Comparison of ENCODE assay signal across 8 mouse cellular contexts in the genomic region with DNA sequence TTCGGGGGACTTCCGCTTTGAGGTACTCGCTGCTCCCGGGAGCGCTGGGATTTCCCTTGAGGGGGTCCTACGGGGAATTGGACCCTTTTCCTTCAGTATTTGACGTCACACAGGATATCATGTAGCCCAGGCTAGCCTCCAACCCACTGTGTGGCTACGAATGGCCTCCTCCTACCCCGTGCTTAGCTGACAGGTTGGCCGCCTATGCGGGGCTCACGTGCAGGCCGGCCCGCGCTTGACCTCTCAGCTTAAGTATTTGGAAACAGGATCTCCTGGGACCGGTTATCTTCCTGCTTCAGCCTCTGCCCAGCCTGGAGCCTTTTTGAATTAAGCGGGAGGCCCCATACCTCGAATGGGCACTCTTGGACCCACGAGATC. TPM values are rescaled to one million over a fixed set of nuclear protein-coding genes. Genes with fewer than 3 reads are reported as not detected.
DNase-seq lines count a peak whose midpoint lies in the region; ATAC-seq lines count a peak whose summit lies in the region.

No protein-coding gene starts in this region.

- peaks cover 23% of the 10 kb centered on the region for H3K4me1 ChIP-seq in lung, embryonic 15.5 days
- H3K4me1 ChIP-seq in embryonic facial prominence, embryonic 15.5 days, result peaks cover 27% of the 10 kb centered on the region
- peaks cover 13% of the 10 kb centered on the region for H3K4me1 ChIP-seq in limb, embryonic 12.5 days (replicated peaks)
- peaks cover 23% of the 10 kb centered on the region for H3K4me1 ChIP-seq in neural tube, embryonic 15.5 days

- peaks cover 27% of the 10 kb centered on the region for H3K36me3 ChIP-seq in lung, embryonic 15.5 days
- H3K36me3 ChIP-seq in embryonic facial prominence, embryonic 15.5 days, result peaks cover 38% of the 10 kb centered on the region
- H3K36me3 ChIP-seq in limb, embryonic 12.5 days, result peaks cover 41% of the 10 kb centered on the region
- H3K36me3 ChIP-seq in neural tube, embryonic 15.5 days, result peaks cover 29% of the 10 kb centered on the region

- H3K9ac ChIP-seq in lung, embryonic 15.5 days, result peak overlapping the region; percentile 84
- peak overlapping the region; percentile 70 for H3K9ac ChIP-seq in embryonic facial prominence, embryonic 15.5 days
- peak overlapping the region; percentile 85 for H3K9ac ChIP-seq in limb, embryonic 12.5 days (replicated peaks)
- H3K9ac ChIP-seq in neural tube, embryonic 15.5 days (replicated peaks), result peak overlapping the region; percentile 79

- peak overlapping the region; percentile 97 for H3K4me3 ChIP-seq in lung, embryonic 15.5 days
- H3K4me3 ChIP-seq in embryonic facial prominence, embryonic 15.5 days (replicated peaks), result peak overlapping the region; percentile 91
- peak overlapping the region; percentile 92 for H3K4me3 ChIP-seq in limb, embryonic 12.5 days (replicated peaks)
- H3K4me3 ChIP-seq in neural tube, embryonic 15.5 days (replicated peaks), result peak overlapping the region; percentile 96

- under 1% methylated on average over 19 of the region's 19 CpGs for WGBS in lung, embryonic 15.5 days
- under 1% methylated on average over 19 of the region's 19 CpGs for WGBS in embryonic facial prominence, embryonic 15.5 days
- WGBS in limb, embryonic 12.5 days, result under 1% methylated on average over 19 of the region's 19 CpGs
- WGBS in neural tube, embryonic 15.5 days, result 0% methylated on average over 19 of the region's 19 CpGs

- H3K27ac ChIP-seq in lung, embryonic 15.5 days, result peak overlapping the region; percentile 73
- peak overlapping the region; percentile 89 for H3K27ac ChIP-seq in embryonic facial prominence, embryonic 15.5 days (replicated peaks)
- peak overlapping the region; percentile 79 for H3K27ac ChIP-seq in limb, embryonic 12.5 days
- peak overlapping the region; percentile 86 for H3K27ac ChIP-seq in neural tube, embryonic 15.5 days (replicated peaks)

- H3K4me2 ChIP-seq in lung, embryonic 15.5 days, result peak overlapping the region; percentile 87
- H3K4me2 ChIP-seq in embryonic facial prominence, embryonic 15.5 days (replicated peaks), result peak overlapping the region; percentile 95
- peak overlapping the region; percentile 84 for H3K4me2 ChIP-seq in limb, embryonic 12.5 days
- peak overlapping the region; percentile 97 for H3K4me2 ChIP-seq in neural tube, embryonic 15.5 days

- ATAC-seq in lung, embryonic 15.5 days (ENCODE audit: borderline replicate concordance, extremely low read depth, low FRiP score, low TSS enrichment), result peak; percentile 11; the same call in 1 of the 2 replicates
- ATAC-seq in embryonic facial prominence, embryonic 15.5 days (ENCODE audit: insufficient number of reproducible peaks, low FRiP score, low TSS enrichment, low read depth), result no peak
- no peak; the same call in 1 of the 2 replicates for ATAC-seq in limb, embryonic 12.5 days (ENCODE audit: insufficient number of reproducible peaks, insufficient read depth, low FRiP score, low TSS enrichment, low read depth)
- ATAC-seq in neural tube, embryonic 15.5 days (ENCODE audit: low FRiP score), result peak; percentile 25

- H3K27me3 ChIP-seq in lung, embryonic 15.5 days, result no peaks in the 10 kb centered on the region
- H3K27me3 ChIP-seq in embryonic facial prominence, embryonic 15.5 days, result no peaks in the 10 kb centered on the region
- H3K27me3 ChIP-seq in limb, embryonic 12.5 days, result no peaks in the 10 kb centered on the region
- H3K27me3 ChIP-seq in neural tube, embryonic 15.5 days (replicated peaks), result no peaks in the 10 kb centered on the region

- no peak for DNase-seq in lung, postnatal 4 days
- DNase-seq in layer of hippocampus, postnatal 10 days (ENCODE audit: low spot score in 2 of 2), result no peak
- DNase-seq in cerebellum, adult 9-10 months, result no peak
- DNase-seq in right cerebral cortex, postnatal 4 days, result no peak

- no peaks in the 10 kb centered on the region for H3K9me3 ChIP-seq in lung, embryonic 15.5 days
- H3K9me3 ChIP-seq in embryonic facial prominence, embryonic 15.5 days (replicated peaks), result no peaks in the 10 kb centered on the region
- H3K9me3 ChIP-seq in limb, embryonic 12.5 days, result no peaks in the 10 kb centered on the region
- H3K9me3 ChIP-seq in neural tube, embryonic 15.5 days (replicated peaks), result no peaks in the 10 kb centered on the region

RNA-seq across cellular contexts. Expression of a gene that starts 0.3 kb away (rescaled TPM):
- polyA plus RNA-seq in lung, embryonic 15.5 days (2015; fragmentation: Nextera tagmentation; extraction: Ambion mirVana), result 1.6 and 2.7 TPM in 2 replicates
- polyA plus RNA-seq in embryonic facial prominence, embryonic 15.5 days (2015; fragmentation: Nextera tagmentation; extraction: Ambion mirVana), result 3.1 and 3.2 TPM in 2 replicates
- 3.3 and 3.8 TPM in 2 replicates for polyA plus RNA-seq in limb, embryonic 12.5 days (2016; fragmentation: Nextera tagmentation; extraction: Ambion mirVana)
- 5.7 and 7.2 TPM in 2 replicates for polyA plus RNA-seq in neural tube, embryonic 15.5 days (2015; fragmentation: Nextera tagmentation; extraction: Ambion mirVana)
- 1 to 10 TPM; 2.3 to 4.5 TPM for total RNA-seq in layer of hippocampus, postnatal 10 days (2021)

RNA-seq across cellular contexts. Expression of a gene that starts 0.4 kb away (rescaled TPM):
- polyA plus RNA-seq in lung, embryonic 15.5 days (2015; fragmentation: Nextera tagmentation; extraction: Ambion mirVana), result 75.9 and 79.8 TPM in 2 replicates
- 83.1 and 85.2 TPM in 2 replicates for polyA plus RNA-seq in embryonic facial prominence, embryonic 15.5 days (2015; fragmentation: Nextera tagmentation; extraction: Ambion mirVana)
- 71.9 and 74.6 TPM in 2 replicates for polyA plus RNA-seq in limb, embryonic 12.5 days (2016; fragmentation: Nextera tagmentation; extraction: Ambion mirVana)
- 101 TPM in 2 replicates for polyA plus RNA-seq in neural tube, embryonic 15.5 days (2015; fragmentation: Nextera tagmentation; extraction: Ambion mirVana)
- total RNA-seq in layer of hippocampus, postnatal 10 days (2021), result 10 to 100 TPM; 72.0 to 77.3 TPM

RNA-seq across cellular contexts. Expression of a gene that starts 4.2 kb away (rescaled TPM):
- polyA plus RNA-seq in lung, embryonic 15.5 days (2015; fragmentation: Nextera tagmentation; extraction: Ambion mirVana), result 0.45 and 2.3 TPM in 2 replicates
- polyA plus RNA-seq in embryonic facial prominence, embryonic 15.5 days (2015; fragmentation: Nextera tagmentation; extraction: Ambion mirVana), result 1.6 and 2.9 TPM in 2 replicates
- 1.1 and 3.1 TPM in 2 replicates for polyA plus RNA-seq in limb, embryonic 12.5 days (2016; fragmentation: Nextera tagmentation; extraction: Ambion mirVana)
- 3.4 and 3.6 TPM in 2 replicates for polyA plus RNA-seq in neural tube, embryonic 15.5 days (2015; fragmentation: Nextera tagmentation; extraction: Ambion mirVana)
- 1 to 10 TPM; 1.1 to 3.5 TPM for total RNA-seq in layer of hippocampus, postnatal 10 days (2021)

RNA-seq across cellular contexts. Expression of a gene that starts 6.3 kb away (rescaled TPM):
- polyA plus RNA-seq in lung, embryonic 15.5 days (2015; fragmentation: Nextera tagmentation; extraction: Ambion mirVana), result 110 and 115 TPM in 2 replicates
- polyA plus RNA-seq in embryonic facial prominence, embryonic 15.5 days (2015; fragmentation: Nextera tagmentation; extraction: Ambion mirVana), result 98.8 and 102 TPM in 2 replicates
- 136 and 137 TPM in 2 replicates for polyA plus RNA-seq in limb, embryonic 12.5 days (2016; fragmentation: Nextera tagmentation; extraction: Ambion mirVana)
- 132 and 146 TPM in 2 replicates for polyA plus RNA-seq in neural tube, embryonic 15.5 days (2015; fragmentation: Nextera tagmentation; extraction: Ambion mirVana)
- 10 to 100 TPM; 81.2 to 85.2 TPM for total RNA-seq in layer of hippocampus, postnatal 10 days (2021)

RNA-seq across cellular contexts. Expression of a gene that starts 8.3 kb away (rescaled TPM):
- 4.4 TPM in 2 replicates for polyA plus RNA-seq in lung, embryonic 15.5 days (2015; fragmentation: Nextera tagmentation; extraction: Ambion mirVana)
- polyA plus RNA-seq in embryonic facial prominence, embryonic 15.5 days (2015; fragmentation: Nextera tagmentation; extraction: Ambion mirVana), result 5.0 and 8.3 TPM in 2 replicates
- polyA plus RNA-seq in limb, embryonic 12.5 days (2016; fragmentation: Nextera tagmentation; extraction: Ambion mirVana), result 2.9 and 3.0 TPM in 2 replicates
- polyA plus RNA-seq in neural tube, embryonic 15.5 days (2015; fragmentation: Nextera tagmentation; extraction: Ambion mirVana), result 2.5 and 9.3 TPM in 2 replicates
- total RNA-seq in layer of hippocampus, postnatal 10 days (2021), result 1 to 10 TPM; 2.6 to 3.0 TPM

Comparison
In these comparisons a context has a peak if more than half of its experiments do, and no peak if none do; other contexts are left out.
1. ATAC-seq: peak in lung, embryonic 15.5 days (single experiment) and neural tube, embryonic 15.5 days (single experiment); none in embryonic facial prominence, embryonic 15.5 days (single experiment) and limb, embryonic 12.5 days (single experiment).
2. Peak in every context shown above with its lines, with median percentiles within 50 percentile points of each other: H3K27ac ChIP-seq, H3K4me2 ChIP-seq, H3K4me3 ChIP-seq and H3K9ac ChIP-seq.